Mouse (Mus musculus): ENCODE measurements around the gene Sapcd1. TPM values are rescaled to one million over a fixed set of nuclear protein-coding genes. Genes with fewer than 3 reads are reported as not detected.

Gene Sapcd1
- 1.0 and 2.3 TPM in 2 replicates for polyA plus RNA-seq (2012; rRNA removed)

GRCm38 (mm10) chr17:35027277-35028068 lies at the start of gene Sapcd1:
Gene Sapcd1, minus strand, starts transcription at chr17:35028016.

DNA sequence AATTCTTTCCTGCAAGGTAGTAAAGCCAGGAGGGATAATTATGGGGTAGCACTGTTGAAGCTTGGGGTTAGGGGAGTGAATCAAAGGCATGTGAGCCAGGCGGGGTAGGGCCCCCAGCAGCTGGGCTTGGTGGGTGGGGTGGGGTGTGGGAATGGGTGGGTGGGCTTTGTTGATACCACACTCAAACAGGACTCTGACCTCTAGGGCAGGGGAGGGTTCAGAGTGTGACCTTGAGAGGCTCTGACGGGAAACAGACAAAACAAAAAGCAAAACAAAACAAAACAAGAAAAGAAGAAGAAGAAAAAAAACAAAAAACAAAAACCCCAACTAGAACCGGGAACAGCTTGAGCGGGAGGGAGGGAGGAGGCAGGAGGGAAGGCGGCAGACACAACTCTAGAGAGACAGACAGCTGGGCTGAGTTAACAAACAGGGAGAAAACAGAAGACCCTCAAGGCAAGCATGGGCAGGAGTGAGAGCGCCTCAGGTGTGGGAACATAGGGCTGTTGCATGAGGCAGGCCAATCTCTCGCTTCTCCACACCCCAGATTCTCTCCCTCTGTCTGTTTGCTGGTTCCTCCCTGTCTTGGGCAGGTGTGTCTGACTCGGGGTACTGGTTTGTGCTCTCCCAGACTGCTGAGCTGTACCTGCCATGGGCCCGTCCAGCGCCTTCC lies 48.8 kb upstream of the Sapcd1 start, which contains the start of gene Ly6g6e:
TSS of gene Ly6g6e (plus strand) at position 396 of the 670 bp plus-strand sequence.

GRCm38 (mm10) chr17:35066084-35066483 lies 38.3 kb upstream of the Sapcd1 start, which contains the start of gene Mpig6b:
Gene Mpig6b, minus strand, starts transcription at chr17:35066184.

GRCm38 (mm10) chr17:35064951-35065947 lies 37.4 kb upstream of the Sapcd1 start, which contains the start of gene Ly6g6c:
Gene Ly6g6c, plus strand, starts transcription at chr17:35065388.

GRCm38 (mm10) chr17:35058911-35059892 lies 31.4 kb upstream of the Sapcd1 start, which contains the start of gene Ddah2:
Gene Ddah2, plus strand, starts transcription at chr17:35059035.

DNA sequence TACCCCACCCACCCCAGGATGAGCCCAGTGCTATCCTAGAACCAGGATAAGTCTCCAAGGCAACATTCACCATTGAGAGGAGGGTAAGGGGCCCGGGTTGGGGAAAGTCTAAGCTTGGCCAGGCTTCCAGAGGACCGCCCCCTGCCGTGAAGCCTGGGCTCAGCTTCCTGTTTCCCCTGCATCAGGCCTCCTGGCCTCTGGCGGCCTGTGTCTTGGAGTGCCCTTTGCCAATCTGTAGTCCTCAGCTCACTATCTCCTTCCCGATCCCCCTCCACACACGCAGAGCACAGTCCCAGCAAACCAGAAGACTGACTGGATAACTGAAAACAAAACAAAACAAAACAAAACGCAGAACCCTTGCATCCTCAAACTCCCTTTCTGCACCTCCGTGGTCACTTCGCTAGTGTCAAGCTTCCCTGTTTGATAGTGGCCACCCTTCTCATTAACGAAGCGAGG lies 21.8 kb upstream of the Sapcd1 start, which contains the start of gene Clic1:
TSS of gene Clic1 (plus strand) at position 406 of the 456 bp plus-strand sequence.

GRCm38 (mm10) chr17:35046681-35047455 lies 19.1 kb upstream of the Sapcd1 start, which contains the start of gene Msh5:
Gene Msh5, minus strand, starts transcription at chr17:35046745.

GRCm38 (mm10) chr17:35016376-35016775 lies 11.4 kb downstream of the Sapcd1 start, which contains the start of gene Vwa7:
Gene Vwa7, plus strand, starts transcription at chr17:35016579.

GRCm38 (mm10) chr17:35000717-35001451 lies 26.9 kb downstream of the Sapcd1 start, which contains the start of gene Vars:
Gene Vars, plus strand, starts transcription at chr17:35000987.

DNA sequence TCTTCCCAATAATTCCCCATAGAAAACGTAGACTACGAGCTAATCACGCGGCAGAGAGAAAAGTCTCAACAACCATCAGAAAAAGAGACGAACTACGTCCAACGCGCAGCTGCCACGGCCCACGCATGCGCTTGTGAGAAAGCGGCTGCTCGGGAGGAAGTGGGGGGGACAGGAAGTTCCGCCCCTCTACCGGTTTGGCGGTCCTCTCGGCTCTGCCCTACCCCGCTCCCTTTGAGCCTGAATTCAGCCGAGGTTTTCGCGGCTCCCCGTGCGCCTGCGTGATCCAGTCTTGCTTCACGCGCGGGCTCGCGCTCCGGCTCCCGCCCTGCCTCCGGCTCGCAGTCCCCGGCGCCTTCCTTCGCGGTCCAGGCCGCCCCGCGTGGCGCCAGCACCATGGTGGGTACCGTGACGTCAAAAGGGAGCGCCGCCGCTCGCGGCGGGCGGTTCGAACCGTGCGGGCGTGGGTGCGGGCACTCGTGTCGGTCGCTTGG lies 46.1 kb downstream of the Sapcd1 start, which contains the start of gene Lsm2:
TSS of gene Lsm2 (plus strand) at position 173 of the 491 bp plus-strand sequence.

Other genes starting within 250 kb of the Sapcd1 start
- not detected in 2 replicates for gene Cyp21a1, start 223.5 kb downstream of the Sapcd1 start, polyA plus RNA-seq (2012; rRNA removed)
- 50.0 and 62.6 TPM in 2 replicates for gene Stk19, start 191.1 kb downstream of the Sapcd1 start, polyA plus RNA-seq (2012; rRNA removed)
- gene Dxo, start 191.0 kb downstream of the Sapcd1 start, polyA plus RNA-seq (2012; rRNA removed), result 65.2 and 67.7 TPM in 2 replicates
- 94.8 and 130 TPM in 2 replicates for gene Skiv2l, start 177.8 kb downstream of the Sapcd1 start, polyA plus RNA-seq (2012; rRNA removed)
- 22.3 and 23.8 TPM in 2 replicates for gene Nelfe, start 177.6 kb downstream of the Sapcd1 start, polyA plus RNA-seq (2012; rRNA removed)
- gene Cfb, start 165.5 kb downstream of the Sapcd1 start, polyA plus RNA-seq (2012; rRNA removed), result 28.6 and 30.9 TPM in 2 replicates
- gene Zbtb12, start 148.5 kb downstream of the Sapcd1 start, polyA plus RNA-seq (2012; rRNA removed), result 7.3 and 7.9 TPM in 2 replicates
- gene Gm20547, start 146.0 kb downstream of the Sapcd1 start, polyA plus RNA-seq (2012; rRNA removed), result not detected in 2 replicates
- 4.2 and 4.7 TPM in 2 replicates for gene C2, start 129.8 kb downstream of the Sapcd1 start, polyA plus RNA-seq (2012; rRNA removed)
- 317 and 331 TPM in 2 replicates for gene Ehmt2, start 129.5 kb downstream of the Sapcd1 start, polyA plus RNA-seq (2012; rRNA removed)
- gene Slc44a4, start 113.5 kb downstream of the Sapcd1 start, polyA plus RNA-seq (2012; rRNA removed), result 338 and 452 TPM in 2 replicates
- 197 and 259 TPM in 2 replicates for gene Neu1, start 96.8 kb downstream of the Sapcd1 start, polyA plus RNA-seq (2012; rRNA removed)
- 77.4 and 78.5 TPM in 2 replicates for gene Hspa1b, start 68.8 kb downstream of the Sapcd1 start, polyA plus RNA-seq (2012; rRNA removed)
- not detected in 2 replicates for gene Gm20481, start 58.1 kb downstream of the Sapcd1 start, polyA plus RNA-seq (2012; rRNA removed)
- 40.8 and 41.4 TPM in 2 replicates for gene Hspa1a, start 55.9 kb downstream of the Sapcd1 start, polyA plus RNA-seq (2012; rRNA removed)
- 0.30 and 0.82 TPM in 2 replicates for gene Hspa1l, start 55.3 kb downstream of the Sapcd1 start, polyA plus RNA-seq (2012; rRNA removed)
- gene Lsm2, start 46.2 kb downstream of the Sapcd1 start, polyA plus RNA-seq (2012; rRNA removed), result 57.6 and 64.6 TPM in 2 replicates
- 196 and 213 TPM in 2 replicates for gene Vars, start 27.0 kb downstream of the Sapcd1 start, polyA plus RNA-seq (2012; rRNA removed)
- 0.73 and 0.83 TPM in 2 replicates for gene Vwa7, start 11.4 kb downstream of the Sapcd1 start, polyA plus RNA-seq (2012; rRNA removed)
- gene Msh5, start 18.7 kb upstream of the Sapcd1 start, polyA plus RNA-seq (2012; rRNA removed), result 4.0 and 6.0 TPM in 2 replicates
- 209 and 215 TPM in 2 replicates for gene Clic1, start 21.9 kb upstream of the Sapcd1 start, polyA plus RNA-seq (2012; rRNA removed)
- gene Ddah2, start 31.0 kb upstream of the Sapcd1 start, polyA plus RNA-seq (2012; rRNA removed), result 32.5 and 33.0 TPM in 2 replicates
- 5.6 and 10.4 TPM in 2 replicates for gene Ly6g6c, start 37.4 kb upstream of the Sapcd1 start, polyA plus RNA-seq (2012; rRNA removed)
- 0.82 and 1.0 TPM in 2 replicates for gene Mpig6b, start 38.2 kb upstream of the Sapcd1 start, polyA plus RNA-seq (2012; rRNA removed)
- 77.8 and 86.1 TPM in 2 replicates for gene Ly6g6e, start 48.9 kb upstream of the Sapcd1 start, polyA plus RNA-seq (2012; rRNA removed)
- 19.4 and 23.3 TPM in 2 replicates for gene Ly6g6d, start 50.0 kb upstream of the Sapcd1 start, polyA plus RNA-seq (2012; rRNA removed)
- gene Ly6g6f, start 57.6 kb upstream of the Sapcd1 start, polyA plus RNA-seq (2012; rRNA removed), result 2.1 and 2.8 TPM in 2 replicates
- 238 and 254 TPM in 2 replicates for gene Abhd16a, start 61.2 kb upstream of the Sapcd1 start, polyA plus RNA-seq (2012; rRNA removed)
- not detected in 2 replicates for gene Ly6g5c, start 80.3 kb upstream of the Sapcd1 start, polyA plus RNA-seq (2012; rRNA removed)
- gene Ly6g5b, start 87.4 kb upstream of the Sapcd1 start, polyA plus RNA-seq (2012; rRNA removed), result 0.72 and 0.86 TPM in 2 replicates
- 23.3 and 25.0 TPM in 2 replicates for gene Gpank1, start 93.4 kb upstream of the Sapcd1 start, polyA plus RNA-seq (2012; rRNA removed)
- 262 and 295 TPM in 2 replicates for gene Csnk2b, start 94.0 kb upstream of the Sapcd1 start, polyA plus RNA-seq (2012; rRNA removed)
- 16.7 and 18.2 TPM in 2 replicates for gene D17H6S53E, start 98.4 kb upstream of the Sapcd1 start, polyA plus RNA-seq (2012; rRNA removed)
- 0.12 and 0.19 TPM in 2 replicates for gene Apom, start 104.0 kb upstream of the Sapcd1 start, polyA plus RNA-seq (2012; rRNA removed)
- gene Bag6, start 107.2 kb upstream of the Sapcd1 start, polyA plus RNA-seq (2012; rRNA removed), result 221 and 228 TPM in 2 replicates
- 341 and 379 TPM in 2 replicates for gene Prrc2a, start 136.9 kb upstream of the Sapcd1 start, polyA plus RNA-seq (2012; rRNA removed)
- 1.6 and 2.5 TPM in 2 replicates for gene Aif1, start 148.1 kb upstream of the Sapcd1 start, polyA plus RNA-seq (2012; rRNA removed)
- 8.1 and 10.4 TPM in 2 replicates for gene Lst1, start 160.4 kb upstream of the Sapcd1 start, polyA plus RNA-seq (2012; rRNA removed)
- 20.1 and 22.9 TPM in 2 replicates for gene Ltb, start 166.4 kb upstream of the Sapcd1 start, polyA plus RNA-seq (2012; rRNA removed)
- gene Tnf, start 174.0 kb upstream of the Sapcd1 start, polyA plus RNA-seq (2012; rRNA removed), result 1.3 TPM in 2 replicates
- 1.4 and 1.8 TPM in 2 replicates for gene Lta, start 177.3 kb upstream of the Sapcd1 start, polyA plus RNA-seq (2012; rRNA removed)
- not detected in 2 replicates for gene Gm16181, start 192.8 kb upstream of the Sapcd1 start, polyA plus RNA-seq (2012; rRNA removed)
- 4.6 and 5.1 TPM in 2 replicates for gene Atp6v1g2, start 205.6 kb upstream of the Sapcd1 start, polyA plus RNA-seq (2012; rRNA removed)
- gene Nfkbil1, start 207.8 kb upstream of the Sapcd1 start, polyA plus RNA-seq (2012; rRNA removed), result 28.9 and 34.5 TPM in 2 replicates
- 211 and 238 TPM in 2 replicates for gene Ddx39b, start 213.7 kb upstream of the Sapcd1 start, polyA plus RNA-seq (2012; rRNA removed)
- gene H2-D1, start 234.7 kb upstream of the Sapcd1 start, polyA plus RNA-seq (2012; rRNA removed), result 837 and 1,001 TPM in 2 replicates

Measured in colon, adult 2 months (tissue).